Mouse (Mus musculus) kidney, adult 2 months (tissue): ENCODE data around the gene Ppm1b.

Source experiments
- CTCF ChIP-seq: fragments of 200-500 bp; conservative IDR thresholded peaks from 2 replicates; pipeline ENCODE4 v1.5.1; 2011; ENCODE audit warnings: low read depth, mild to moderate bottlenecking, control low read depth, low read length, moderate library complexity, mixed read lengths; ENCODE audit not compliant: insufficient read depth, insufficient read length
- POLR2A ChIP-seq: fragments of 200-500 bp; IDR thresholded peaks from one replicate; pipeline ENCODE4 v1.6.1; 2011; ENCODE audit warnings: low read depth, low read length, control low read depth

- peak; percentile 32 for TF ChIP-seq CTCF
- TF ChIP-seq POLR2A: no peak
These were observed 114.7 kb downstream of the Ppm1b start for GRCm38 (mm10) chr17:85071088-85071775.
